Mouse (Mus musculus) heart, embryonic 13.5 days (tissue): ENCODE measurements around the gene Apobec2. TPM values are rescaled to one million over a fixed set of nuclear protein-coding genes. Genes with fewer than 3 reads are reported as not detected.

Experiments
- ATAC-seq: fragments of 200-750 bp; cut with Nextera tagmentation; 2 replicates; pipeline ENCODE4 v1.8.0; 2017; ENCODE audit warnings: moderate TSS enrichment; ENCODE audit not compliant: insufficient number of reproducible peaks, low FRiP score, low TSS enrichment; ENCODE audit errors: extremely low read depth
- H3K27ac ChIP-seq: fragments of 300-500 bp; sonication (generic); replicated peaks from 2 replicates; pipeline ENCODE4 v1.5.1; 2015; ENCODE audit warnings: moderate library complexity, mild to moderate bottlenecking, inconsistent platforms
- H3K27me3 ChIP-seq: fragments of 300-500 bp; sonication (generic); replicated peaks from 2 replicates; pipeline ENCODE4 v1.6.1; 2015; ENCODE audit warnings: mild to moderate bottlenecking, inconsistent platforms
- H3K36me3 ChIP-seq: fragments of 300-500 bp; sonication (generic); 2 replicates; pipeline ENCODE4 v1.6.1; 2015; ENCODE audit warnings: mild to moderate bottlenecking, inconsistent platforms
- H3K4me1 ChIP-seq: fragments of 300-500 bp; sonication (generic); 2 replicates; pipeline ENCODE4 v1.6.1; 2015; ENCODE audit warnings: inconsistent platforms
- H3K4me2 ChIP-seq: fragments of 300-500 bp; sonication (generic); 2 replicates; pipeline ENCODE4 v1.6.1; 2015; ENCODE audit warnings: inconsistent platforms, mild to moderate bottlenecking, moderate library complexity
- H3K4me3 ChIP-seq: fragments of 300-500 bp; sonication (generic); 2 replicates; pipeline ENCODE4 v1.5.1; 2015; ENCODE audit warnings: moderate library complexity, mild to moderate bottlenecking, inconsistent platforms
- H3K9ac ChIP-seq: fragments of 300-500 bp; sonication (generic); 2 replicates; pipeline ENCODE4 v1.6.1; 2015; ENCODE audit warnings: inconsistent platforms, mild to moderate bottlenecking, moderate library complexity
- H3K9me3 ChIP-seq: fragments of 300-500 bp; sonication (generic); 2 replicates; pipeline ENCODE4 v1.6.1; 2016; ENCODE audit warnings: inconsistent platforms
- WGBS: fragments of 180-500 bp; shearing (Covaris S2); methylation state at CpG from one replicate; pipeline ENCODE4 v1.1.7; 2015; ENCODE audit warnings: mixed read lengths; 5-methylcytosine and 5-hydroxymethylcytosine counted together
- polyA plus RNA-seq: library from polyadenylated mRNA; unstranded; fragments of >200 nt; fragmentation: Nextera tagmentation; extraction: Ambion mirVana; gene quantifications from 2 replicates; pipeline ENCODE4 v1.2.1, GENCODE M21; 2015

Gene Apobec2
- polyA plus RNA-seq, 1 experiment from 2014 or later = 182 TPM

DNA sequence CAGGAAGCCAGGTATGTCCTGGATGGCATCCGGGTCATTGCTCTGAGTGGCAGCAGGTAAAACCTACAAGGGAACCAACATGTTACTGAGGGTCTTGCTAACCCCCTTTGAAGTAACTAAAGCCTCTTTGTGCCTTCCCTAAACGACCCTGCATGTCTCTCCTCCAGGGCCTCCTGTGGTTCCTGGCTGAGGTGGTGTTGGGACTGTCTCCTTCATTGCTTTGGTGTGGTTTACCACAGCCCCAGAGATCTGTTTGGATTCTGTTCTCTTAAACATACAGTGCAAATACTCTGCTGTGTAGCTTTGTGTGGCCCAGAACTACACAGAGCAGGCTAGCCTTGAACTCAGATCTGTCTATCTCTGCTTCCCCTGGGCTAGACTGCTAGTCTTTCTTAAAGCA lies 13.2 kb downstream of the Apobec2 start:
- H3K4me2 ChIP-seq = no peak overlapping the region
- no peak overlapping the region for H3K4me3 ChIP-seq
- H3K27me3 ChIP-seq = no peaks in the 10 kb centered on the region
- ATAC-seq = no peak
- H3K36me3 ChIP-seq = peaks cover 98% of the 10 kb centered on the region
- H3K27ac ChIP-seq = no peak overlapping the region
- H3K9me3 ChIP-seq = no peaks in the 10 kb centered on the region
- no peak overlapping the region for H3K9ac ChIP-seq
- peaks cover 39% of the 10 kb centered on the region for H3K4me1 ChIP-seq
- 58% methylated on average over 2 of the region's 2 CpGs for WGBS

DNA sequence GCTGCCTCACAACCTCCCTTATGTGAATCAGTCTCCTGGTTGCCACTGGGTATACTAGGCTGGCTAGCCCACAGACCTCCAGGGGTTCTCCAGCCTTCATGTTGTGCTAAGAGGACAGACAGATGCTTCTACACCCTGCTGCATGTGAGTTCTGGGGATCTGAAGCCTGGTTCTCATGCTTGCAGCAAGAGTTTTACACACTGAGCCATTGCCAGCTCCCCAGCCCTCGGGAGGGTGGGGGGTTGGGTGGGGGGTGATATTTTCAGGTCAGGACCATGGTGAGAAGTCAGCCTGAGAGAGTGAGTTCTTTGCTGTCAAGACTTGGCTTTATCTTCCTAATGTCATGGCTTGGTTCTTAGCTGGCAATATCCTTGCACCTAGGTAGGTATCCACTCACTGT lies 13.9 kb downstream of the Apobec2 start:
- H3K27ac ChIP-seq = peak overlapping the region; percentile 57
- no peaks in the 10 kb centered on the region for H3K9me3 ChIP-seq
- 56% methylated on average over 1 of the region's 1 CpGs for WGBS
- no peak overlapping the region for H3K4me3 ChIP-seq
- peaks cover 32% of the 10 kb centered on the region for H3K4me1 ChIP-seq
- no peak for ATAC-seq
- H3K27me3 ChIP-seq = no peaks in the 10 kb centered on the region
- peaks cover 98% of the 10 kb centered on the region for H3K36me3 ChIP-seq
- H3K9ac ChIP-seq = 0 out of 2 replicates have a peak overlapping the region, but pooled peaks have one; percentile 0
- peak overlapping the region; percentile 46 for H3K4me2 ChIP-seq

DNA sequence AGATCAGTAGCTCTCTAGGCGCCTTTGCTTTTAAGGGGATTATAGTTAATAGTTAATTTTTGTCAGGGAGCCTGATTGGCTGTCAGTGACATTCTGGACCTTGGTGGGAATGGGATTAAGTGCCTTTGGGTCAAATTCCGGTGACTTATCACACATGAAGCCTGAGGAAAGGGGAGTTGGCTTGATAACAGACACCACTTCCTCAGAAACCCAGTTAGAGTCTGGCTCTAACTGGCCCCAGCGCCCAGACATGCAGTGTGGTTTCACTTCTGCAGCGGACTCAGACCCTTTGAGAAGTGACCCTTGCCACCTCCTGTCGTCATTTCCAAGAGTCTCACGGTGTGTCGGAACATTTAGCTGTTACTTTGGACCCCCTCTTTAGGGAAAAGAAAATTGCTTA lies 14.6 kb downstream of the Apobec2 start:
- Histone ChIP-seq H3K4me1 (peaks cover 26% of the 10 kb centered on the region), H3K36me3 (peaks cover 98% of the 10 kb centered on the region), H3K4me3 (peak overlapping the region; percentile 8; the same call in 1 of the 2 replicates), H3K9me3 (no peaks in the 10 kb centered on the region), H3K4me2 (peak overlapping the region; percentile 46), H3K27ac (peak overlapping the region; percentile 57), H3K27me3 (no peaks in the 10 kb centered on the region), H3K9ac (peak overlapping the region; percentile 34; the same call in 1 of the 2 replicates)
- no peak for ATAC-seq
- 30% methylated on average over 7 of the region's 7 CpGs for WGBS

DNA sequence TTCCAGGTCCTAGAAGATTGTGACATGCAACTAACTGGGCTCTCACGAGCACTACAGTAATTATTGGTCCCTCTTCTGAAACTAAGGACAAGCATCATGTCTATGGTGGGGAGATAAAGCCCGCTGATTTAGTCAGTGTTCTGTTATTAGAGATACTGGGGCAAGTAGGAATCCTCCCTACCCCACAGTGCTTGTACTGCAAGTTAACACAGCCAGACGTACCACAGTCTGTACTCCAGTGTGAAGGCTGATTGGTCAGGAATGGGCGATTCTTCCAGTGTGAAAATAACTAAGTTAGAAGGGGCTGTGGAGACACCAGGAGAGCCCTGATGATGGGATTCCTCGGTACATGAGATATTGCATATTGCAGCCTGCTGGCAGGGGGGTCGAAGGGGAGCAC lies 15.2 kb downstream of the Apobec2 start:
- H3K27me3 ChIP-seq = no peaks in the 10 kb centered on the region
- H3K4me2 ChIP-seq = no peak overlapping the region
- WGBS = 62% methylated on average over 6 of the region's 6 CpGs
- H3K9ac ChIP-seq = no peak overlapping the region; the same call in 1 of the 2 replicates
- H3K4me3 ChIP-seq = no peak overlapping the region
- no peak for ATAC-seq
- H3K9me3 ChIP-seq = no peaks in the 10 kb centered on the region
- H3K4me1 ChIP-seq = peaks cover 21% of the 10 kb centered on the region
- H3K27ac ChIP-seq = peak overlapping the region; percentile 57
- H3K36me3 ChIP-seq = peaks cover 96% of the 10 kb centered on the region

DNA sequence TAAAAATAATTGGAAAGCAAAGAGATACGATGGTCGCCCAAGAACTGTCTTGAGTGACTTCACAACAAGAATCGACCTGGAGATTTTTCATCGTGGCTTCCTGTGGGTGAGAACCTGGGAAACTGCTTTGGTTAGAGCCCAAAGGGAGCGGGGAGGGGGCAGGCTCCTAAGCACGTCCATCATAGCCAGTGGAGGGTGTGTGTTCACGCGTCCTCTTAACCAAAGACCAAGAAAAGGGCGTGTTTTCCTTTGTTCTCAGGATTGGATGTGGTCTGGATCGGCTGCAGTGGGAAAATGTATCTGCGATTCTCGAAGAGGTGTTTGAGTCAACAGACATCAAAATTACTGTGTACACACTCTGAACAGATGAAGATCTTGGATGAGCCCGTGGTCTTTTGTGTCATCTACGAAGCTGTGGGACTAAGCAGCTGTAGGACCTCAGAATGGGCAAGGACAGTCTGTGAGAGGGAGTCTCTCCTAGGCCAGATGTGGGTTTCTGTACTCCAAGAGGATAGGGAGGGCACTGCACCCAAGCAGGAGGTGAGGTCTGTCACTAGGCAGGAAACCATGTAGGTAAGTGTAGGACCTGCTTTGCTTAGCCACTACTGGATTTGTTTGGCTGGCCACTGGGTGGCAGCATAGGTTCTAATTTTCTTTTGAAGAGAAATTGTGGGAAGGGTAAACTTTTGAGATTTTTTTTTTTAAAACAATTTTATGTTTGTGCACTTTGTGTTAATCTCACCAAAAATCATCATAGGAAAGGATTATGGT lies 16.1 kb downstream of the Apobec2 start:
- Histone ChIP-seq H3K27ac (peak overlapping the region; percentile 55), H3K27me3 (no peaks in the 10 kb centered on the region), H3K36me3 (peaks cover 94% of the 10 kb centered on the region), H3K4me1 (peaks cover 27% of the 10 kb centered on the region), H3K9ac (no peak overlapping the region), H3K9me3 (no peaks in the 10 kb centered on the region), H3K4me2 (no peak overlapping the region), H3K4me3 (no peak overlapping the region)
- 80% methylated on average over 14 of the region's 14 CpGs for WGBS
- ATAC-seq = no peak

DNA sequence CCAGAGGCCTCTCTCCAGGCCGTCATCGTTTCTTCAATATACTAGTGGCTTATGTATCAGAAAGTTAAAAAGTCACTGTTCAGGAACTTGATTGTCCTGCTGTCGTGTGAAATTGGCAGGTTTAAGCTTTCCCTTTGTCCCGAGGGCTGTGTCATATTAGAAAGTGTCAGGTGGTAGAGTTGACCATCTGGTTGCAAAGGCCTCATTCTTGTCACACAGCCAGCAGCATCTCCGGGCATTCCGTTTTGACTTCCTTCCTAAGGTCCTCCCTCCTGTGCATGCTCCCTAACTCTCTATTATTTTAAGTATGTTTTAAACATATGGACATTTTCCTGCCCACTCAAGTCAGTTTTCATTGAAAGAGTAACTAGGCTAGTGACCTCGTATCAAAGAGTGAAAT lies 16.7 kb downstream of the Apobec2 start:
- peaks cover 88% of the 10 kb centered on the region for H3K36me3 ChIP-seq
- 67% methylated on average over 7 of the region's 7 CpGs for WGBS
- ATAC-seq = no peak

DNA sequence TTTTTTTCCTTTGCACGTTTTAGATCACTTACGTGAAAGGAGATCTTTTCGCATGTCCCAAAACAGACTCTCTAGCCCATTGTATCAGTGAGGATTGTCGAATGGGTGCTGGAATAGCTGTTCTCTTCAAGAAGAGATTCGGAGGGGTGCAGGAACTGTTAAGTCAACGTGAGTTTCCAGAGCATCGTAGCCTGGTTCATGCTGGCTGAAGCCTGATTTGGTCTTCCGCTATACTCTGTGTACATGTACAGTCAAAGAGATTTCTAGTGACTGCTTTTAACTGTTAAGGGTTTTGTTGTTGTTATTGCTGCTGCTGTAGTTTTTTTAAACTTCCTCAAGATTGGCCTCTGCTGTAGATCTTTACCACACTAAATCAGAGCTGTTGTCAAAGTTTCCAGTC lies 21.5 kb downstream of the Apobec2 start:
- peak overlapping the region; percentile 87 for H3K9ac ChIP-seq
- ATAC-seq = no peak
- 53% methylated on average over 8 of the region's 8 CpGs for WGBS
- H3K27me3 ChIP-seq = no peaks in the 10 kb centered on the region
- peak overlapping the region; percentile 90 for H3K4me2 ChIP-seq
- peak overlapping the region; percentile 91 for H3K4me3 ChIP-seq
- peaks cover 38% of the 10 kb centered on the region for H3K4me1 ChIP-seq
- H3K9me3 ChIP-seq = no peaks in the 10 kb centered on the region
- H3K27ac ChIP-seq = peak overlapping the region; percentile 99
- peaks cover 45% of the 10 kb centered on the region for H3K36me3 ChIP-seq

More for the DNA sequence above, 16.7 kb downstream of the Apobec2 start:
- Histone ChIP-seq H3K9me3 (no peaks in the 10 kb centered on the region), H3K4me1 (peaks cover 33% of the 10 kb centered on the region), H3K27me3 (no peaks in the 10 kb centered on the region), H3K4me2 (no peak overlapping the region), H3K27ac (peak overlapping the region; percentile 55), H3K9ac (no peak overlapping the region), H3K4me3 (no peak overlapping the region)

DNA sequence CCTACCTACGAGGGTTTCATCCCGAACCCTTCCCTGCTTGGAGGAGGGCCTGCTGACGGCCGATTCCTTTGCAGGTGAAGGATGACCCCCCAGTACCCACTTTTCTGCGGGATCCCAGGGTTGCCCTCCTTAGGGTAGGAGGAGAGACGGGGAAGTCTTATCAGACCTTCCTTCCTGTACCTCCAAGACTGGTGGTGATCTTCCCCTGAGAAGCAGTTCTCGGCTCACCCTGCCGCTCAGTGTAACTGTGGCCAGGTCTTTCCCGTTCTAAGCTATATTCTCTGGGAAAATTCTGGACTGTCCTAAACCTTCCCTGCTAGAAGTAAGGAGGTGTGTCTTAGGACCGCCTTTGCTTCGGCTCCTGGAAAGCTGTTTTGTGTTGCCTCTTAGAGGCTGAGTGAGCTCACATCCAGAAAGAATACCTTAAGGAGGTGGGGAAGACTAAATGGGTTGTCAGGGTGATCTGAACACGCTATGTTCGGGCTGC lies 22.4 kb downstream of the Apobec2 start:
- Histone ChIP-seq H3K4me3 (peak overlapping the region; percentile 91), H3K36me3 (peaks cover 36% of the 10 kb centered on the region), H3K4me2 (peak overlapping the region; percentile 90), H3K4me1 (peaks cover 43% of the 10 kb centered on the region), H3K9ac (peak overlapping the region; percentile 87), H3K27ac (peak overlapping the region; percentile 99), H3K9me3 (no peaks in the 10 kb centered on the region), H3K27me3 (no peaks in the 10 kb centered on the region)
- under 1% methylated on average over 13 of the region's 13 CpGs for WGBS
- 0 out of 2 replicates have a peak, but pooled peaks have one; percentile 1 for ATAC-seq

DNA sequence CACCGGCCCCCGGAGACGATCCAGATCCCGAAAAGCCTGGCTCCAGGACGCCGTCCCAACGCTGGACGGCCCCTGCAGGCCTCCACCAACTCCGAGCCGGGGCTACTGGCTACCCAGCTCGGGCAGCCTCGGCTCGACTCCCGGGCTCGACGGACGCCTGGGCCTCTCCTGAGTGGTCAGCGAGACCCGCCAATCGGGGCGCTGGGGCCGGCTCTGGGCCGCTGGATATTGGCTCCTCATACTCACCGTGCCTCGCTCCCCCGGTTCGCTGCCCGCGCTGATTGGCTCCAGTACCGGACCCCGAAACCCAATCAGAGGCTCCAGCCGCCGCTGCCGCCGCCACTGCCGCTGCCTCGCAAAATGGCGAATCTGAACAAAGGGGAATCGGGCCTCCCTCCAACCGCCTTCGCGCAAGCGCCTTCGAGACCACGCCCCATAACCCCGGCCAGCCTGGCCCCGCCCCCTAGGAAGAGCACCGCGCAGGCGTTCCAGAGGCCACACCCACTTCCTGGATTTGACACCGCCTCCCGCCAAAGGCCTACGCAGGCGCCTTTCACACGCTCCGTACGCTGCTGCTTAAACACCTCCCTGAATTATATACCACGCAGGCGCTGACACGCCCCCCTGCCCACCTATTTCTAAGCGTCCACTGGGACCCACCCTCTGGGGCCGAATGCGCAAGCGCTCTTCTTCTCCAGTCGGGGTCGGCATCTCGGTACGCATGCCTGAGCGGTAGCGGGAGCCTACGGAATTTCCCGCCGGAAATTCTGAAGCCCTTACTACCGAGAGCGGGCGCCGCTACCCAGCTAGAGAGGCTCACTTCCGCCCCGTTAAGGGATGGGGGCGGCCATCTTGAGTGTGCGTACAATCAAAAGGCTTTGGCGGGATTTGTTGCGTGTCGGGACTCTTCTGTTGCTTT lies 23.1 kb downstream of the Apobec2 start, which contains the start of the genes Nfya and Oard1:
Nfya (minus strand) TSS at position 527 of the 919 bp plus-strand sequence.
Oard1 (plus strand) TSS at position 635 of the 919 bp plus-strand sequence.
- no peaks in the 10 kb centered on the region for H3K27me3 ChIP-seq
- H3K4me2 ChIP-seq = peak within 1 kb of the TSS; percentile 90
- H3K4me3 ChIP-seq = peak within 1 kb of the TSS; percentile 91
- peak within 1 kb of the TSS; percentile 100 for H3K27ac ChIP-seq
- peak within 1 kb of the TSS; percentile 99 for H3K9ac ChIP-seq
- no peaks in the 10 kb centered on the region for H3K9me3 ChIP-seq
- WGBS = under 1% methylated on average over 82 of the region's 84 CpGs
- ATAC-seq = peak; percentile 92
- peaks cover 29% of the 10 kb centered on the region for H3K36me3 ChIP-seq
- peaks cover 43% of the 10 kb centered on the region for H3K4me1 ChIP-seq

DNA sequence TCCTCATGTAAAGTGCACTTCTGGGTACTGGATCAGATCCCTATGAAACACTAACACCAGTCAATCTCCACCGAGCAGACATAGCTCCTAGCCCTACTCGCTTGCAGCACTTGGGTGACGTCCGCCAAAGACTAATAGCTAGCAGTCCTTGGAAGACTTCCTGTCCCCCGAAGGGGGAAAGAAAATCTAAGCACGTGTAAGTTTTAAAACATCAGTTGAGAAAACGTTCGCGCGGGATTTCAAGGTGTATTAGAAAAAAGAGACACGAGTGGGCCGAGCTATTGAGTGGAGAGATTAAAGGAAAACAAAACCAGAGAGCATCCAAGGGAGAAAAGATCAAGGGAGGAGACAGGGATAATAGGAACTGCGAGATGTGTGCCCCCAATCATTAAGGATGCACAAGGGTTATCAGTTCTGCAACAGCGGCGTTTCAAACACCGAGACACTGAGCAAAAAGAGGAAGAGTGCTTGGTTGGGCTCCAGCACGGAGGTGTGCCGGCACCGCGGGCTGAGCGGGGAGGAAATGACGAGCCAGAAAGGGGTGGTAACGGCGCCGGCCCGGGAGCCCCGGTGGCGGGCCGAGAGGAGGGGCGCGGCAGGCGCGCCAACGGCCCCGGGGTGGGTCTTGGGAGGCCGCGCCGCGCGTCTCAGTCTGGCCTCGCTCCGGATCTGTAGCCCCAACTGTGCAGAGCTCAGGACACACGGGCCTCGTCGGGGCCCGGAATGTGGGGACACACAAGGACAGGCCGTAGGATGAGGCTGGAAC lies 24.0 kb downstream of the Apobec2 start:
- WGBS = 0% methylated on average over 46 of the region's 47 CpGs
- H3K9me3 ChIP-seq = no peaks in the 10 kb centered on the region
- ATAC-seq = peak; percentile 12

More for the DNA sequence above, 24.0 kb downstream of the Apobec2 start:
- peak overlapping the region; percentile 99 for H3K9ac ChIP-seq
- peaks cover 47% of the 10 kb centered on the region for H3K4me1 ChIP-seq
- peak overlapping the region; percentile 100 for H3K27ac ChIP-seq
- no peaks in the 10 kb centered on the region for H3K27me3 ChIP-seq
- H3K36me3 ChIP-seq = peaks cover 22% of the 10 kb centered on the region
- H3K4me2 ChIP-seq = peak overlapping the region; percentile 85
- H3K4me3 ChIP-seq = peak overlapping the region; percentile 91
